Mouse (Mus musculus) urinary bladder, adult 2 months (tissue): ENCODE results near the gene Tbc1d1. TPM values are rescaled to one million over a fixed set of nuclear protein-coding genes. Genes with fewer than 3 reads are reported as not detected.
"Not testable (repeated sequence)": the region's sequence is repeated elsewhere in the genome, so short reads cannot be mapped to it uniquely, and the experiment has no call there.

ENCODE experiments used
- DNase-seq: peaks from one replicate; pipeline ENCODE4 v3.0.0; 2022; ENCODE audit warnings: low spot score
- polyA plus RNA-seq: library from polyadenylated mRNA; depleted of rRNA; stranded (reverse); fragments of >200 nt; gene quantifications from 2 replicates; pipeline ENCODE4 v1.2.3, GENCODE M21; 2012

The Tbc1d1 gene
- polyA plus RNA-seq, 1 experiment, result 41.2 TPM

DNA sequence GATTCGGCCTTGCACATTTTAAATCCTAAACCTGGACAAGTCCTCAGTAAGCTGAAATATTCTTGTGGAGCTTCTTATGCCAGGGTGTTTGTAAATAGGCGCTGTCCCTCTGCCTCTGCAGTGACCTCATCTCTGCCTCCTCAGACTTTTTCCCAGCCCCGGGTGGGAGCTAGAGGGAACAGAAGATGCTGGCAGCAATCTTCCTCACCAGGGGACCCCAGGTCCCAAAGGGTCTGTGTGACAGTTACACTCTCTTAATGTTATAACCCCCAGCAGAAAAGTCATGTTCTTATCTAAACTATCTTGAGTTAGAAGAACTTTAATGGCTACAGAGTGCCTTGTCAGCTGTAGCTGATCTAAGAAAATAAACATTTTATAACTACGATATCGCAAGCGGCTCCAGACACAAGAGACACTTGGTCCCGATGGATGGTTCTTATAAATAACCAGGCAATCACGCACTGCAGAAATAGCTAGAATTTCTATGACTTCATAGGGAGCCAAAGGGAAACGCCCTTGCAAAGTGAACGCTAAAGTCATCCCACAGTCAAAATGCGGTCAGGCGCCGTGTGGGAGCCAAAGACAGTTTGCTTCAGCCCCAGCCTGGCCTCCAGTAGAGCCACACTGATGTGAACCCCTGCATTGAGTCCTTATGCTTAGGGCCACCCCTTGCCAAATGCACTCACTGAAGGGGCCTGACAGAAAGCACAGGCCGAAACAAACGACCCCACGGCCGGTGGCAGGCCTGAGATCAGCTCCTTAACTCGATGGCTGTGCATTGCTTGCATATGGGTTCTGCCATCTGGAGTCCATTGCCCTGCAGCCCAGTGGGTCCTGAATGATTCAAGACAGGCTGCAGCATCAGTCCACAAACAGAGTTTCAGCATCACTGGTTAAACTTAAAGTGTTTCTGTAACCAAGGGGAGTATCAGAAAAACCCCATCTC is 202.8 kb downstream of the Tbc1d1 start:
- no peak for DNase-seq

DNA sequence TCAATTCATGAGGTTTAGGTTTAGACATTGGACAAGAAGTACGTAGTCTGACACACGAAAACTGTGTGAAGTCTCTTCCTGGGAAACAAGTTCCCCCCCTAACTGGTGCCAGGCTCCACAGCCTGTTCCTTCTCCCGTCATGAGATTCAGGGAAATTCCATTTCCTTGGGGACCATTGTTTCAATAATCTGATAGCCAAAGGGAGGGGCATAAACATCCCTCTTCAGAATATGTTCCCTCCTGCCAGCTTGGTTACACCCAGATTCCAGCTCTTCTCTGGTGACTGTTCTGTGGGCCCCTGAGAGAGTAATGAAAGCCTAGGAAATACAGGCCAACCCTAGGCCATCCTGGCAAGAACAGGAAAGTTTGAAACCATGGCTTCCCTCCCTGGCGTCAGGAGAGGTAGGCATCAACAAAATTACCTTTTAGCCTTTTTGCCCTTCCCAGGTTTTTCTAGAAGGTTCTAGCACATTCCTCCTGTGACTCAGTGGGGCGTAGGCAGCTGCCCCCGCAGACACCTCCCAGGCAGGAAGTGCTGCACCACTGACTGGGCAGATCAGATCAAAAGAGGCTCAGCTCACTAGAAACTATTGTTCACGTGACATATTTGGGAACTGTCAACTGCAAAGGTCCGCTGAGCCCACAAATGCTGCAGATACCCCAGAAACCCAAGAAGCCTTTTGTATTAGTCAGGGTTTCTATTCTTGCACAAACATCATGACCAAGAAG is 204.2 kb downstream of the Tbc1d1 start:
- DNase-seq, result no peak

DNA sequence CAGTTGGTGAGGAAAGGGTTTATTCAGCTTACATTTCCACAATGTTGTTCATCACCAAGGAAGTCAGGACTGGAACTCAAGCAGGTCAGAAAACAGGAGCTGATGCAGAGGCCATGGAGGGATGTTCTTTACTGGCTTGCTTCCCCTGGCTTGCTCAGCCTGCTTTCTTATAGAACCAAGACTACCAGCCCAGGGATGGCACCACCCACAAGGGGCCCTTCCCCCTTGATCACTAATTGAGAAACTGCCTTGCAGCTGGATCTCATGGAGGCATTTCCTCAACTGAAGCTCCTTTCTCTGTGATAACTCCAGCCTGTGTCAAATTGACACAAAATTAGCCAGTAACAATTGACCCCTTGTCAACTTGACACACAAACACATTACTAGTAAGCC is 204.8 kb downstream of the Tbc1d1 start:
- not testable (repeated sequence) for DNase-seq

DNA sequence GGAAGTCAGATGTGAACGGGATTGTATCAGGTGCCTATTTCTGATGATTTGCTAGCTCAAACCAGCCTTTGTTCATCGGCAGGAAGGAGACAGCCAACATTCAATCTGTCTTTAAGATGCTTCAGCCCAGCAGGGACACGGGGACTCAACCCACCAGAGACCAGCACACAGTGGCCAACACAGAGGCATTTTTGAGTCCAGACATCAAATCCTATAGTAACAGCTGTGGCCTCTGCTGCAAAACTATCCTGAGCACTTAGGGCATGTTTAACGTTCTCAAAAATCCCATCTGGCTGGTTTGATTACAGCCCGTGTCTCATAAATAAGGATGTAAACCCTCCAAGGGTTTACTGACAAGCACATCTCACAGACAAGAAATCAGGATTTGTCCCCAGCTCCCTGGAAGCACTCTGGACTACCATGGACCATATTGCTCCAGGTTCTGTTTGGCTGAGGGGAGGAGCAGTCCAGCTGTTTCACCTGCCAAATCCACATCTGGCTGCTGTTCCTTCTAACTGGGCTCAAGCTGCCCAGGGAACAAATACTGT is 207.8 kb downstream of the Tbc1d1 start:
- no peak for DNase-seq

DNA sequence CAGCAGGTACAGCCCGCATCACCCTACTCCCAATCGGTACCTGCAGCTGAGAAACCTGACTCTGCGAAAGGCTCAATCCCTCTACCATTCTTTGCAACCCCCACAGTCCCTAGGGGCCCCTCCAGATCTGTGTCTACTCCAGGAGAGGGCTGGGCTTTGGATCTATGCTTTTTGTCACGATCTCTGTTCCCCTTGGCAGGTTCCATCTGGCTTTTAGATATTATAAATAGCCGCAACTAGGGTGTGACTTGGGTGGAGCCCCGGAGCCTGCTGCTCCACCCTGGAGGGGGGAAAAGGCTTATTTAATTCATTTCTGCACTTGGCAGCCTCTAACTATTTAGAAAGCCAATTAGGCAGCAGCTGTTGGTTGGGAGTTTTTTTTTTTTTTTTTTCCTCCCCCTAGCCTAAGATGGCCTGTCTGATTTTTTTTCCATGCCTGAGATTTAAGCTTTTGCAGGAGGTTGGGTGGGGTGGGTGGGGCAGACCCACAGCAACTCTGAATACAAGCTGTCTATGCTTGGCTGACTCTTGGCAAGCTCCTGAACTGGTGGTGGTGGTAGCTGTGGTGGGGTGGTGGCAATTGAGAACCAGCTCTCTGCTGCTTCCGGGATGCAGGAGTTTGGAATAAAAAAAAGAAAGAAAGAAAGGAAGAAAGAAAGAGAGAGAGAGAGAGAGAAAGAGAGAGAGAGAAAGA is 208.5 kb downstream of the Tbc1d1 start:
- no peak for DNase-seq

DNA sequence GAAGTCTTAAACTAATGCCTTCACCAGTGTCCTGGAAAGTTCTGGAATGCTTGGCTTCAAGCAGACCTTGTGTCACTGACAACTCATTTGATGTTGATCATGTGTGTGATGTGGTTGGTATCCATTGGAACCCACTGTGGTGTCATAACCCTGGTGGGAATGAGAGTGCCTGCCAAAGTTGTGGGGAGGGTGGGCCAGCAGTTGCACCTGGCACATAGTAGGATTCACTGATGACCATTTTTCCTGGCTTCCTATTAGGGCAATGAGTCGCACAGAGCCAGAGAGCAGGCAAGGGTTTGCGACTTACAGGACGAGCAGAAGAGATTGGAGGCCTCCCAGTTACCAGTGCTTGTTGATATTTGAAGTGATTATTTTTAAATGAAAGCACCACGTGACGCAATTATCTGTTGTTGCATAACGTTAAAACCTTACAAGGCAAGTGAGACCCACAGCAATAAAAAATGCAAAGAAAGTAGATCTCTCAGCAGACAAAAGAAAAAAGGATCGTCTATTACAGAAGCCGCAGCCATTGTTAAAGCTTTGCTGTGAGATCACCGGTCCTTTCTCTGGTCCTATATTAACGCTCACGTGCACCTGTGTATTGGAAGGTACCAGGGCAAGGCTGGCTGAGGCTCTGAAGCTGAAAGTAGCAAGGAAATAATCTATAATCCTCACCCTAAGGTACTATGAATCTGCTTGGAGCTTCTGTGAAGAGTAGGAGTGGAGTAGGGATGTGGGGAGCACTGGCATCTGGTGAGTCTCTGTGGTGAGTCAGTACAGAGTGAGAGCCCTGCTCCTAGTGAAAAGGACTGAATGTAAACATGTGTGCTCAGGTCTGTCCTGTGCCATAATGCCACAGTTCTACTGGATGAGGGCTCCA is 209.3 kb downstream of the Tbc1d1 start:
- no peak for DNase-seq

DNA sequence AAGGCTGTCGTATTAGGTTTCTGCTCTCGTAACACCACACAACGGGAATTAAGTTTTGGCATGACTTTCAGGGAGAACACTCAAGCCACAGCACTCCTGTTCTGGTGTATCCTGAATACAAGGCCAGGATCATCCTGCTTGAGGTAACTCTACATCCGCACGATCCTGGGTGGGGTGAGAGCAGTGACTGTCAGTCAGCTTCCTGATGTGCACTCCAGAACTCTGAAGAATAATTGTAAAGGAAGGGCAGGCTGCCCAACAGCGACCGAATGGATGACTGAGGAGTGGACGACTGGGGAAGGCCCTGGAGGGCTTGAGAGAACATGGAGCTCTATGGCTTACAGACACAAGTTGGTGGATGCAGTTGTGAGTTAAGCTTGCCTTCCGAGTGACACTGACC is 210.0 kb downstream of the Tbc1d1 start:
- no peak for DNase-seq

DNA sequence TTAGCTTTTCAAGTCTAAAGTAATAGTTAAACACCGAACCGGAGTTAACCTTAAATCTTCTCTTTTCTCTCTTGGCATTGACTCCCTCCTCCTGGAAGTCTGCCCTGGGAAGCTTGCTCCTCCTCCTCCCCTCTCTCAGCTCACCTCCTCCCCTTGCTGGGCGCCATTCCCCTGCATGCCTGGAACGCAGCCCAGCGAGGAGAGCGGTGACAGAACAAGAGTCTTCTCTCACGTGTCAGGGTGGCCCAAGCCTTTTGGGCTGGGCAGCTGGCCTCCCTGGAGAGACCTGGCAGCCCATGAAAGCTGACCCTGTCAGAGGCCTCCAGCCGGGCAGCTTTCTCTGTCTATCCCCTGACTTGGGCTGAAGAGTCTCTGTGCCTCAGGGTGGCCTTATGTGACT is 211.3 kb downstream of the Tbc1d1 start:
- no peak for DNase-seq

DNA sequence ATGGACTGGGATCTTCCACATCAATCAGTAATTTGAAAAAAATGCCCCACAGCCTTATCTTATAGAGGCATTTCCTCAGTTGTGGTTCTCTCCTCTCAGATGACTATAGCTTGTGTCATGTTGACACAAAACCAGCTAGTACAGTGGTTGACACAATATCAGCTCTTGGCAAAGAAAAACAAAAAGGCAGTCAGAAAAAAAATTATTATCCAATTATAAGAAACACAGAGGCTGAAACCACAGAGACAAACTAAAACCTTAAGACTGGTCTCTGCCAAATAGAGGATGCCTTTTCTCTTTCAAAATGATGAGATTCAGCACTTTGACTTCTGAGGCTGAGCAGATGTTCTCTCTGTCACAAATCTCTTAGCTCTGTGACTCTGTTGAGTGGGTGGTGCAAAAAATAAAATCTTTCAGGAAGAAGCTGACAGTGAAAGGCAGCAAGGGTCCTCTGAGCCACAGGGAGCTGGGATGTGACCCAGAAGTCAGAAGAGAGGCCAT is 215.3 kb downstream of the Tbc1d1 start:
- no peak for DNase-seq

DNA sequence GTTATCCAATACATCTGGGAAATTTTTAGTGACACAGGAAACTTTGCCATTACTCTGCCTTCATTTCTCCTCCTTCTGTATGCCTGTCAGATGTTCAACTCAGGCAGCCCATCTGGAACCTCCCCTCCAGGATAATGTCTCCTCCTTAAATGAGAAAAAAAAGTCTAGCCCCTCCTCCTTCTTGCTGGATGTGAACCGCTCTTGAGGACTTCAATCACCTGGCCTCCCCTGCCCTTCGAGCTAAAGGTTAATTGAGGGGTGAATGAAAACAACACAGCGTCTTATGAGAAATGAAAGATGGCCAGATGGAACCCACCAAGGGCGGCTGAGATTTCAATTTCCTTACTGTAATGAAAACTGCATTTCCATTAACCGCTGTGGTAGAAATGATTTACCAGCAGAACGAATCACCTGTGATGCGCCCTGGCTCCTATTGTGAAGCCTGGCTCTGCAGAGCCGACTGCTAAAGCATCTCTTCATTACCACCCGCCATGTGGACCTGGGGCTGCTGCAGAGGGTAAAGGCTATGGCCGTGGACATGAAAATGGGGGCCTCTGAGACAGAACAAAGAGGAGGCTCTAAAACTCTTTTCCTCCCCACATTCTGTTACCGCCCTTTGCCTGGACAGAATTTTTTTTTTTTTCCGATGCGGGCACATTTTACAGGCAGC is 216.3 kb downstream of the Tbc1d1 start:
- no peak for DNase-seq

DNA sequence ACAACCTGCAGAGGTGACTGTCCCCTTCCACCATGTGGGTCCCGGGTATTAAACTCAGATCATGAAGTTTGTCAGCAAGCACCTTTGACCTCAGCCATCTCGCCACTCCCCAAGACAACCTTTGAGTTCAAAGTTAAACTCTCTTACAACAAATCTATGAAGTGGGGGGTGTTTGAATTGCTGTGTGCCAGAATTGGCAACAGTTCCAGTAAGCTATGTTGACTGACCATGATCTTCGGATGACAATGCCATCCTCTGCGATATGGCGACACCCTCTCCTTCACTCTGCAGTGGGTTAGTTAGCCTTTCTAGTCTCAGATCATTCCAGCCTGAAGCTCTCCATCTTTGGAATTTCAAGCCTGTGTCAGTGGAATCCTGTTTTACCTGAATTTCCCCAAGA is 217.6 kb downstream of the Tbc1d1 start:
- DNase-seq, result no peak

DNA sequence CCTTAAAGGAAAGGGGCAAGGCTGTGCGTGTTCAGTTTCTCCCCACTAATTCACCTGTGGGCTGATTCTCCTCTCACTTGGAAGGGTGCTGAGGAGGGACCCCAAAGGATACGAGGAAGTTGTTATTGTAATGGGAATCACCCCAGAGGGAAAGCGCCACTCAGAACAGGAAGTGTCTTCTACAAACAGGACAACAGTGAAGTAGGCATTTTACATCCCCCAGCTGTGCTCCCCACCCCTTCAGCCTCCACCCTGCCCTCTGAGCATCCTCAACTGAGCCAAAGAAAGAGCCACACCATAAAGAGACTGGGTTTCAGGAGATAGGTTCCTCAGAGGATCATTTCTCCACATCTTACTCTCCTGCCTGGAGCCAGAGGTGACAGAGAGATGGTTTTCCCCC is 219.7 kb downstream of the Tbc1d1 start:
- DNase-seq, result no peak

DNA sequence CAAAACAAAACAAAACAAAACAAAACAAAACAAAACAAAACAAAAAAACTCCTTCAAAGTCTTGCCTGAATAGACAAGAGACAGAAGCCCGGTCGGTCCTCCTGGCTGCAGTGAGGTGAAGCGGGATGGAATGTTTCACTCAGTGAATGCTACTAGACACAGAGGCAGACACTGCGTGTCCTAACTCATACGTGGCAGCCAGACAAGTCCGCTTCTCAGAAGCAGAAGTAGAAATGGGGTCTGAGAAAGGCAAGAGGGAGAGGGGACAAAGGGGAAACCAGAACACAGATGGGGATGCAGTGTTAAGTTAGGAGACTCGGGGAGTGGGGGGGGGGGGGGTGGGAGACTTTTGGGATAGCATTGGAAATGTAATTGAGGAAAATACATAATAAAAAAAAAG is 220.4 kb downstream of the Tbc1d1 start:
- DNase-seq, result no peak

DNA sequence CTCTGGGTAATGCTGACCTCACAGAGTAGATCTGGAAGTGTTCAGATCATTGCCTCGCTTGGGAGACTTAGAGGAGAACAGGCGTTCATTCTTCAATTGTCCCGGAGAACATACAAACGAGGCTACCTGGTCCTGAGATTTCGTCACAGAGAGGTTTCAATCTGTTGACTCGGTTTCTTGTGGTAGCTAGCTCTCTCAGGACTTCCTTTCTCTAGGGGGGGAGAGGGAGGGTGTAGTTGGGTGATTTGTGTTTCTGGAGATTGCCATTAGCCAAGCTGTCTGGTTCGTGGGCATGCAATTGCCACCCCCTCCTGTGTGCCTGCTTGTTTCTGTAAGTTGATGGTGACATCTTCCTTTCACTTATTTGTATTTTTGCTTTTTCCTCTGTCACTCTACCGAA is 221.6 kb downstream of the Tbc1d1 start:
- no peak for DNase-seq

DNA sequence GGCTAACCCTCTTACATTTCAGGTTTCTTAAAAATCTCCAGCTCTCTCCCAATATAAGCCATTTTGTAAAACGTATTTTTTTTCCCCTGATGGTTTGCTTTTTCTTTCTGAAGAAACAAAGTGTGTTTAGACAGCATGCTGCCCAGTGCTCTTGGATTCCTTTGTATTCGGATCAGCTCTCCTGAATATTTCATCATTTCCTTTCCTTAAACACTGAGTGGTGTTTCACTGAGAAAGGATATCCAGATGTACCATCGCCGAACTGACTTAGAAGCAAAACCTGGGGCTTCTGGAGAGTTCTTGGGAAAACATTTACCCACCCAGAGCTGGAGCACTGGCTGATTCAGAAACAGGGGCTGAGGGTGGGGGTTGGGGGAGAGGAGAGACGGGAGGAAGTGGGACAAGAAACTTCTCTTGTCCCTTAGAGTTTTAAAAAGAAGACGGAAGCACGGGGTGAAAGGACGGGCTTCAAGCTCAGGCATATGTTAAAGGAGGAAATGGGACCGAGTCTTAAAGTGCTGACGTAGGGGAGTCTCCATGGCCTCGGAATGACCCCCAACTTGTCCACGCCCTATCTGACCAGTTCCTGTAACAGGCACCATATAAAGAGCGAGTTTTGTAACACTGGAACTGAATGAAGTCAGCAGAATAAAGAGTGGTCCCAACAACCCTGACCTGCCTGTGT is 222.6 kb downstream of the Tbc1d1 start:
- DNase-seq, result no peak

DNA sequence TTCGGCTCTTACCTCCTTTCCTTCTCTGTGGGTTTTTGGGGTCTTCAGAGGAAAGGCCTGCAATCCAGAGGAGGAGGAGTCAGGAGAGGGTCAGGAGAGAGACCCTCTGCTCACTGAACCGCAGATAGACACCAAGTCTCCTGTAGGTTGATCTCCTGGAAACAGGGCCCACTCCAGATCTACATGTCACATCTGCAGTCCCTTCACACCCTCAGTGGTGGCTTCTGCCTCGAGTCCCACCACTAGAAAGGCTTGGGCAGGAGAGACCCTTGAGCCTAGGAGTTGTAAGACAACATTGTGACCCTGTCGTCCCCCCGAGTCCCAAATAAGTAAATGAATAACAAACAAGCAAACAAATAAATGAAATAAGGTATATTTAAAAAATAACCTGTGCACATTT is 223.7 kb downstream of the Tbc1d1 start:
- DNase-seq, result no peak

DNA sequence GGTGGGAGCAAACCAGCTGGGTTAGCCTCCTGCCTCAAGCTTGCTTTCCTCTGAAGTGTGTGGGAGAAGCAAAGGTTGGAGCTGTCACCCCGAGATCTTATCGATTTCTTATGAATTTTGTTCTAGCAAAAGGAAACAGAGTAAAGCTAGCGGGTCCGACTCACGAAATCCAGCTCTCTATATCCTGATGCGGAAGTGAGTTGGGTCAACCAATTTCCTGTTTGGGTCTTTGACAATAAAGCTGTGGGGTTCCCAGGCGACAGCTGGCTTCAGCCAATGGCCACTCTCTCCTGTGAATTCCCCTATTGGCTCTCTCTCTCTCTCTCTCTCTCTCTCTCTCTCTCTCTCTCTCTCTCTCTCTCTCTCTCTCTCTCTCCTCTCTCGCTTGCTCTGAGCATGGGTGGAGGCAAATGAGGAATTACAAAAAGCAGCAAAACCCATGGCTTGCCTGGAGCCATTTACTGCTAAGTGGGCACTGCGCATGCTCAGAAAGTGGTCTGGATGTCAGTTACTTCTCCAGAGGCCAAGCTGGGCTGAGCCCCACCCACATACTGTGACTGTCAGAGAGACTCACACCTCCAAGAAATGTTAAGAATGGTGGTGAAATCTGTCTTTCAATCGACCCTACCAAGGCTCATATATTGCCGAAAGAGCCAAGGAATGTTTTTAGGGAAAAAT is 224.7 kb downstream of the Tbc1d1 start:
- DNase-seq, result no peak

DNA sequence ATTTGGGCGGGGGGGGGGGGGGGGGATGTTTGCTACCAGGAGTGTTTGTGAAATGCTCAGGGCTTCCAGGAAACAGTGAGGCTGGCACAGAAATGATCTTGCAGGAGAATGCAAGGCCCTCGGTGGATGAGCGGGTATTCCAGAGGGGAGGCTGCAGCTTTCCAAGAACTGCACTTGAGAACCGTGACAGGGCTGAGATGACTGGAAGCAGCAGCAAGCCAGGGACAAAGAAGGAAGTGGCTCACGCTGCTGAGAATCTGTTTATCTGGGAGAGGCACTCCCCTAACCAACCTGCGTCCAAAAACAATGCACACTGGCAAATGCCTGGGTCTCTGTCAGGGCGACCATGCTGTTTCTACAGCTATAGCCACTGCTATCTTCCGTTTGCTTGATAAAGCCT is 225.4 kb downstream of the Tbc1d1 start:
- no peak for DNase-seq

DNA sequence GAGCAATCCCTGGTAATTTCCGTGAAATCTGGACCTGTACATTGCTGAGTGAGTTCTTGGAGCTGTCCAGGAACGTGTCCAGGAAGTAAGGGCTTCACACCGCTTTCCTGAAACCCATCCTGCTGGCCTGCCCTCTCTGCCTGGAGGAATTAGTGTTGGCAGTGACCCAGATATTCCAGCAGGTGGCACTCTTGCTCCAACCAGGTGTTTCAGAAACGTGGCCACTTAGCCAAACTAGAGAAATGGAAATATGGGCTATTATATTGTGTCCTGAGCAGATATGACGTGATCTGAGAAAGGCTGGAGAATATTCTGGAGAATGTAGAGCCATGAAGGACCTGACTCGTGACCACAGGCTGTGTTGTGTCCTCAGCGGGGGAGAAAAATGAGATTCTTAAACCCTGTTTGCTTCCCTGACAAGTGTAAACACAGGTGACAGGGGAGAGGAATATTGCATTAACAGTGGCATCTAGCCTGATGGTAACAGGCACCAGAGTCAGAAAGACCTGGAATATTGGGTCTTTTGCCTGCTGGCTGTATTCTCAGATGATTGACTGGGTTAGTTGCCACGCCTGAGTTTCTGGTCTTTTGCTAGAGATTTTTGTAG is 226.4 kb downstream of the Tbc1d1 start:
- DNase-seq, result peak; percentile 64
